Mouse (Mus musculus) liver, embryonic 14.5 days (tissue): ENCODE data around the gene Ripply3. TPM values are rescaled to one million over a fixed set of nuclear protein-coding genes. Genes with fewer than 3 reads are reported as not detected.

Experiments used
- ATAC-seq: fragments of 200-750 bp; cut with Nextera tagmentation; 2 replicates; pipeline ENCODE4 v1.8.0; 2017; ENCODE audit warnings: moderate number of reproducible peaks, mild to moderate bottlenecking, moderate library complexity; ENCODE audit not compliant: insufficient read depth
- DNase-seq, 3 experiments: peaks; one replicate each; pipeline ENCODE4 v3.0.0-alpha.2; 2012 to 2013; ENCODE audit warnings: low read depth in 3 of 3, low spot score in 3 of 3
- H3K27ac ChIP-seq: fragments of 300-500 bp; sonication (generic); 2 replicates; pipeline ENCODE4 v1.5.1; 2014; ENCODE audit warnings: moderate library complexity, mild to moderate bottlenecking, control low read depth, inconsistent platforms
- H3K27me3 ChIP-seq: fragments of 300-500 bp; sonication (generic); 2 replicates; pipeline ENCODE4 v1.6.1; 2014; ENCODE audit warnings: mild to moderate bottlenecking, low read length, moderate library complexity; ENCODE audit not compliant: control insufficient read depth, insufficient read depth
- H3K36me3 ChIP-seq: fragments of 300-500 bp; sonication (generic); replicated peaks from 2 replicates; pipeline ENCODE4 v1.6.1; 2014; ENCODE audit warnings: low read depth; ENCODE audit not compliant: control insufficient read depth, insufficient read depth
- H3K4me1 ChIP-seq, 2 experiments: fragments of 200-500 bp in 1 of 2; fragments of 300-500 bp in 1 of 2; sonication (generic) in 1 of 2; replicated peaks; 2 replicates each; pipeline ENCODE4 v1.6.1; 2012 to 2014; ENCODE audit warnings: antibody characterized with exemption in 1 of 2, inconsistent platforms in 1 of 2, low read length in 1 of 2; ENCODE audit not compliant: control insufficient read depth in 2 of 2, insufficient read depth in 2 of 2
- H3K4me2 ChIP-seq: fragments of 300-500 bp; sonication (generic); 2 replicates; pipeline ENCODE4 v1.6.1; 2014; ENCODE audit warnings: low read depth, mild to moderate bottlenecking, control low read depth, moderate library complexity
- H3K4me3 ChIP-seq, 2 experiments: fragments of 200-500 bp in 1 of 2; fragments of 300-500 bp in 1 of 2; sonication (generic) in 1 of 2; 2 replicates each; pipeline ENCODE4 v1.5.1; 2012 to 2014; ENCODE audit warnings: low read depth in 2 of 2, low read length in 2 of 2, mild to moderate bottlenecking in 2 of 2, control low read depth in 1 of 2, inconsistent platforms in 1 of 2, moderate library complexity in 1 of 2; ENCODE audit not compliant: insufficient read depth in 1 of 2
- H3K9ac ChIP-seq: fragments of 300-500 bp; sonication (generic); replicated peaks from 2 replicates; pipeline ENCODE4 v1.6.1; 2014; ENCODE audit warnings: mild to moderate bottlenecking, control low read depth, moderate library complexity
- H3K9me3 ChIP-seq: fragments of 300-500 bp; sonication (generic); 2 replicates; pipeline ENCODE4 v1.6.1; 2016; ENCODE audit warnings: low read length, mixed read lengths; ENCODE audit not compliant: control insufficient read depth
- CTCF ChIP-seq: IDR thresholded peaks from 2 replicates; pipeline ENCODE4 v1.5.1; 2016; ENCODE audit warnings: antibody characterized with exemption, low read depth, control low read depth
- EP300 ChIP-seq: IDR thresholded peaks from 2 replicates; pipeline ENCODE4 v1.6.1; 2016; ENCODE audit warnings: antibody characterized with exemption, low read depth
- WGBS: fragments of 180-500 bp; shearing (Covaris S2); extraction: QIAGEN DNeasy Blood & Tissue Kit; methylation state at CpG from one replicate; pipeline ENCODE4 v1.1.7; 2014; ENCODE audit not compliant: insufficient replicate concordance; 5-methylcytosine and 5-hydroxymethylcytosine counted together
- polyA plus RNA-seq, 2 experiments: library from polyadenylated mRNA; depleted of rRNA in 1 of 2; stranded (reverse) in 1 of 2; unstranded in 1 of 2; fragments of >200 nt; fragmentation: Nextera tagmentation in 1 of 2; extraction: Ambion mirVana in 1 of 2; gene quantifications; 2 replicates each; pipeline versions ENCODE4 v1.2.1 to v1.2.3; 2012 to 2014

The Ripply3 gene
- polyA plus RNA-seq, 2 experiments, result 0.94 to 1.6 TPM

DNA sequence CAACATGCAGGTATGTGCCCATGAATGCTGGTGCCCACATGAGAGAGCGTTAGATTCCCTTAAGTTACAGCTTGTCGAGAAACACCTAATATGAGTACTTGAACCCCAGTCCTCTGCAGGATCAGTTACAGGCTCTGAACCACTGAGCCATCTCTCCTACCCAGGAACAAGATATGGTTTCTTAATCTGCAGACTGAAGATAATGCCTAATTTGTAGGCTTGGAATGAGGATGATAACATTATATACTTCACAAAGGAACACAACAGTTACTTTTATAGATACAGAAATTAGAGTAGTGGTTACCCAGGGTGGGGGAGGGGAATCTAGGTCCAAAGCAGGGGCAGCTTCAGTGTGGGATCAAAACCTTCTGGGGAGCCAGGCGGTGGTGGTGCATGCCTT is 2.2 kb upstream of the Ripply3 start:
- WGBS, result 39% methylated on average over 3 of the region's 3 CpGs
- no peak for DNase-seq

DNA sequence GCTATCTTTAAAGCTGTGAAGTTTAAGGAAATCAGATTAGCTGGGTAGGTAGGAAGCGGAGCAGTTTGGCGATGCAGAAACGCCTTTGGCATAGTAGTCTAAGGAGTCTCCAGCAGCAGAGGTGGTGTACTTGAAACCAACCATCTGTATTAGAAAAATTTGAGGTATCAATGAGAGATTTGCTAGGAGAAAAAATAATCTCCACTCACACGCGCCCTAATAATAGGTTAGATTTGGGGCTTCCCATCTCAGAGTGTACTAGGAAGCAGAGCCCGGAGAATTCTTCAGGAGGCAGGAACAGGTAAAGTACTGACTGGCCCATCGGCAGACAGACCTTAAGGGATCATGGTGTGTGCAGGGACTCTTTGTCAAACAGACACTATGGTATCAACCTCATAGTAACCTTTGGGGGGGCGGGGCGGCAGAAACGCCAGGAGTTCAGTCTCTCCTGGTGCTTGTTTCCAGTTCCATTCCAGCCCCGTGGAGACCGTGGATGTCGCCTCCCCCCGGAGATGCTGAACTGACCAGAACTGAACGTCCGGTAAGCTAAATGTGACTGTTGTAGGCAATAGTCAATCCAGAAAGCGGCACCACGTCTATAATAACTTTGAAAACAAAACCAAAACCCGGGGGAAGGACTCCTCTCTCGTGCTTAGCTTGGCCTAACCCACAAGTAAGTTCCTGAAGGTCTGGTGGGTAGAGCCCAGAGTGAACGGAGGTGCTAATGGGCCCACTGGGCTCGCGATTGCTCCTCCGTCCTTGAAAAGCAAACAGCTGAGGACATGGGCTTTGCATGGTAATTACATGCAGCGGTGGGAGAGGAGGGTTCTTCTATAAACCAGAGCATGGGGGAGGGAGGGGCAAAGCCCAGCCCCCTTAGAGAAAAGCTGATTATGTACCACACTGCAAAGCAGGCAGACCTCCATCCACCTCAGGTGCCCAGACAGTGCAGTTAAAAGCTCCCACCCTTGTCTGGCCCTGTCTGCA is 954 bp downstream of the Ripply3 start:
- H3K9me3 ChIP-seq, result no peaks in the 10 kb centered on the region
- TF ChIP-seq EP300, result no peak
- TF ChIP-seq CTCF, result no peak
- H3K4me3 ChIP-seq, result peak overlapping the region; percentile 18 to 58; a peak in 2 of 4 replicates
- H3K9ac ChIP-seq, result no peak overlapping the region
- H3K27ac ChIP-seq, result no peak overlapping the region
- peaks cover 2 to 17% of the 10 kb centered on the region in 2 experiments; a peak in 2 of 4 replicates for H3K4me1 ChIP-seq
- H3K4me2 ChIP-seq, result peak overlapping the region; percentile 85
- WGBS, result 21% methylated on average over 25 of the region's 25 CpGs
- H3K27me3 ChIP-seq, result peaks cover 12% of the 10 kb centered on the region
- DNase-seq (no peak), ATAC-seq (no peak)
- H3K36me3 ChIP-seq, result no peaks in the 10 kb centered on the region

More for the DNA sequence above, 2.2 kb upstream of the Ripply3 start:
- Histone ChIP-seq H3K9me3 (no peaks in the 10 kb centered on the region), H3K27ac (no peak overlapping the region), H3K9ac (no peak overlapping the region), H3K27me3 (peaks cover 12% of the 10 kb centered on the region), H3K4me2 (no peak overlapping the region), H3K4me1 (peaks cover 2 to 20% of the 10 kb centered on the region in 2 experiments; a peak in 2 of 4 replicates), H3K36me3 (no peaks in the 10 kb centered on the region), H3K4me3 (no peak overlapping the region)
- TF ChIP-seq CTCF, result no peak
- TF ChIP-seq EP300, result peak; percentile 59
- peak; percentile 66 for ATAC-seq

DNA sequence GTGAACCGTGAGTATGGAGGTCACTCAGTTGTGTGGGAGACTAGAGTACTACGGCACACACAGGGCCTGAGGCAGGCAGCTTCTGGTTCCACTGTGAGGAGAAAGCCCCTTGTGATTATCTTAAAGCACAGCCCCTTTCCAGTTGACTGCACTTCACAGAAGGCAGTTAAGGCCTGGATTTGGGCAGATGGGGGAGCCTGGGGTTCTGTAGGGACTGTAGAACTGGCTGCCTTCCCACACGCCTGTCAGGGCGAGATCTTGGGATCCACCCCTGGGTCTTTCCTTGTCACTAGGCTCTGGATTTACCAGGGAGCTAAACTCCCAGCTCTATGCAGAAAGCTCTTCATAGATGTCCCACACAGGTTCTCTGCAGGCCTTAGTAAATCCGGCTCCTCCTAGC is 2.2 kb downstream of the Ripply3 start:
- H3K36me3 ChIP-seq, result no peaks in the 10 kb centered on the region
- peaks cover 12% of the 10 kb centered on the region for H3K27me3 ChIP-seq
- peaks cover 2 to 17% of the 10 kb centered on the region in 2 experiments; a peak in 2 of 4 replicates for H3K4me1 ChIP-seq
- H3K9ac ChIP-seq, result no peak overlapping the region
- DNase-seq (no peak), ATAC-seq (no peak)
- no peak overlapping the region for H3K4me2 ChIP-seq
- WGBS, result 63% methylated on average over 5 of the region's 5 CpGs
- no peaks in the 10 kb centered on the region for H3K9me3 ChIP-seq
- no peak overlapping the region for H3K27ac ChIP-seq
- no peak overlapping the region for H3K4me3 ChIP-seq
- TF ChIP-seq EP300 (no peak), CTCF (no peak)

DNA sequence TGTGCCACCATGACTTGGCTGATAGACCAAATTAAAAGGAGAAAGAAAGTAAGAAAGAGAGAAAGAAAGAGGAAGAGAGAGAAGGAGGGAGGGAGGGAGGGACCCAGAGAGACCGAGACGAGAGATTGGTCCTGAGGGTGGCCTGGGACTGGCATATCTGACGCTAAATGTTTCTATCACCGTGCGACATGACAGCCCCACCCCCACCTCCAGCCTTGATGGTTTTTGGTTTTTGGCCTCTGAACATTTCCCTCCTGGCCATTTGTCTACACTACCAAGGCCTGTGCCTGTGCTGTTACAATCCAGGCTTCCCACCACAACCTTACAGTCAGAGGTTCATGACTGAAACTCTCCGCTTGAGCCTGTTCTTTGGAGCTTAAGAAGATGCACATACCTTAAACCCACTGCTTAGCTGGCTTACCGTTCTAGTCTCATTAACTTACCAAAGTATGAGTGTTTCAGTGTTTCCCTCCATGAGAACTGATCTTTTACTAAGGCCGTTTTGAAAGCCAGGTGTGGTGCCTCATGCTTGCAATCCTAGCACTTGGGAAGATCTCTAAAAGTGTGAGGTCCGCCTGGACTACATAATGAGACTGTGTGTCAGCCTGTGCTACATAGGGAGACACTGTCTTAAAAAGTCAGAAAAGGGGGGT is 3.1 kb downstream of the Ripply3 start:
- H3K4me3 ChIP-seq, result no peak overlapping the region
- DNase-seq (no peak), ATAC-seq (no peak)
- no peak overlapping the region for H3K4me2 ChIP-seq
- no peaks in the 10 kb centered on the region for H3K36me3 ChIP-seq
- no peak overlapping the region for H3K9ac ChIP-seq
- no peak for TF ChIP-seq EP300
- no peak for TF ChIP-seq CTCF
- H3K27ac ChIP-seq, result no peak overlapping the region
- H3K4me1 ChIP-seq, result peaks cover 2 to 8% of the 10 kb centered on the region in 2 experiments; a peak in 2 of 4 replicates
- H3K27me3 ChIP-seq, result peaks cover 12% of the 10 kb centered on the region
- no peaks in the 10 kb centered on the region for H3K9me3 ChIP-seq
- WGBS, result 54% methylated on average over 9 of the region's 9 CpGs

DNA sequence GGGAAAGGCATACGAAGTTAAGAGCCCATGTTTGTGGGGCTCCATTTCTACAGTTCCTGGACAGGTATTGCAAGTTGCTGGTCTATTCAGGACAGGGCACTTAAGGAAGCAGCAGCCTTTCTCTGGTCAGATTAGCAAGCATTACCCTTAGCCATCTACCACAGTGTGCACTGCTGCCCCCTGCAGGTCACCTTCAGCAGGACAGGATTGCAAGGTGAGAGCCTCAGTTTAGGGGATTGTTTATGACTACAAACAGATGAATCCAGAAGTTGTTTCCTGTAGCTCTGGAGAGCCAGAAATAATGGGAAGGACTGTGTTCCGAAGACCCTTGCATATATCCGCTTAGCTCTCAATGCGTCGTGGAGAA is 3.6 kb downstream of the Ripply3 start:
- ATAC-seq (no peak), DNase-seq (peak; percentile 37 to 47 (median 43))
- H3K4me3 ChIP-seq, result no peak overlapping the region
- no peaks in the 10 kb centered on the region for H3K36me3 ChIP-seq
- peaks cover 12% of the 10 kb centered on the region for H3K27me3 ChIP-seq
- no peak for TF ChIP-seq EP300
- TF ChIP-seq CTCF, result peak; percentile 95
- H3K9ac ChIP-seq, result no peak overlapping the region
- no peak overlapping the region for H3K27ac ChIP-seq
- H3K9me3 ChIP-seq, result no peaks in the 10 kb centered on the region
- H3K4me1 ChIP-seq, result peaks cover under 1 to 8% of the 10 kb centered on the region in 2 experiments; a peak in 2 of 4 replicates
- WGBS, result 53% methylated on average over 5 of the region's 5 CpGs
- H3K4me2 ChIP-seq, result no peak overlapping the region
